19 mouse cellular contexts compared by ENCODE assay signal in the genomic region with DNA sequence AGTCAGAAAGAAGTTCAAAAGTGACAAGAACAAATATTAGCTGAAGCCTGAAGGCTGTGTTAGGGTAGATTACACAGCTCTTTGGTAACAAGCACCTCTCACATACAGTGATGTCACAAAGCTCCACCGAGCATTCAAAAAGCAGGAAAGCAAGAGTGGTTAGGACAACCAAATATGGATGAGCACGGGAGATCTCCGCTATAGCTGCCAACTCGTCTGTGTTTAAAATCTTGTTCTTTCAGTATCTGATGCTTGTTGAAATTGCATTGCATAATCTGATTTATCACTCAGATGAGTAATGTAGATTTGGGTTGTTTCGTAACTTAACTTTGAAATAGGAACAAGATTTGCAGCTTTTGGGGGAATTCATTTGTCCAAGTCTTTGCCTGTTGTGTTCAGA.
DNase-seq lines count a peak whose midpoint lies in the region.
"Had no signal": no experiment of that assay in that cellular context is flagged by ENCODE, and none has a peak within 500 bp of the region (broad histone marks: within the 10 kb centered on the region; RNA-seq: fewer than 3 reads in every experiment).

No protein-coding gene starts in this region.

- DNase-seq in adrenal gland, adult 8-10 months, result peak; percentile 5
- DNase-seq in adrenal gland, postnatal 14 days, result no peak
- peak; percentile 13 for DNase-seq in lung, postnatal 36 days
- DNase-seq in lung, adult 18-20 months, result no peak
- DNase-seq in adrenal gland, postnatal 10 days, result peak; percentile 2
- DNase-seq in skeletal muscle tissue, adult 2 months (ENCODE audit: low read depth, low spot score), result peak; percentile 34
- no peak for DNase-seq in layer of hippocampus, adult 11-12 months (ENCODE audit: low spot score)
- DNase-seq in left cerebral cortex, postnatal 25 days (ENCODE audit: low spot score in 2 of 2), result no peak
- DNase-seq: B cell, adult 2 months; cerebellum, adult 11-12 months; cerebellum, adult 9-11 months; gastrocnemius, postnatal 14 days; heart, adult 11 months; heart, postnatal 36 days; kidney, postnatal 25 days; liver, embryonic 13.5 days; lung, adult 2 months; retina, postnatal 1 day; right cerebral cortex, postnatal 14 days had no signal

- intact Hi-C loops in left cerebral cortex, postnatal 25 days (cut with DNase I), result no loop called here

Comparison
In these comparisons a context has a peak if more than half of its experiments do, and no peak if none do; other contexts are left out.
1. DNase-seq: peak in adrenal gland, adult 8-10 months (single experiment), lung, postnatal 36 days (single experiment), adrenal gland, postnatal 10 days (single experiment) and skeletal muscle tissue, adult 2 months (single experiment); none in adrenal gland, postnatal 14 days (single experiment), lung, adult 18-20 months (0 of 2), layer of hippocampus, adult 11-12 months (single experiment) and left cerebral cortex, postnatal 25 days (0 of 2).